Mouse (Mus musculus) ES-E14 (cell line): ENCODE results near the gene Slc25a51.
"Not testable (repeated sequence)": the region's sequence is repeated elsewhere in the genome, so short reads cannot be mapped to it uniquely, and the experiment has no call there.

Source experiments
- CHD2 ChIP-seq: IDR thresholded peaks from 2 replicates; pipeline ENCODE4 v1.6.1; 2014; ENCODE audit warnings: mild to moderate bottlenecking, low read depth, low read length, inconsistent platforms
- ZNF384 ChIP-seq: IDR thresholded peaks from 2 replicates; pipeline ENCODE4 v1.6.1; 2012; ENCODE audit warnings: low read depth, low read length, inconsistent platforms

GRCm38 (mm10) chr4:45396211-45396610 lies 12.4 kb downstream of the Slc25a51 start:
- not testable (repeated sequence) for TF ChIP-seq ZNF384, CHD2
